Mouse (Mus musculus): ENCODE measurements around the gene Fndc5. TPM values are rescaled to one million over a fixed set of nuclear protein-coding genes. Genes with fewer than 3 reads are reported as not detected.

The Fndc5 gene
- polyA plus RNA-seq, 1 experiment from 2014 or later = 10.7 TPM

- H3K4me2 ChIP-seq (ENCODE audit: low read length) = no peak overlapping the region
- H3K27ac ChIP-seq (ENCODE audit: low read depth, low read length) = no peak overlapping the region
- no peak for ATAC-seq
- no peaks in the 10 kb centered on the region for H3K36me3 ChIP-seq (ENCODE audit: control insufficient read depth, insufficient read depth, low read length)
- peaks cover 7% of the 10 kb centered on the region for H3K27me3 ChIP-seq (replicated peaks; ENCODE audit: control insufficient read depth, insufficient read depth, low read length)
- no peaks in the 10 kb centered on the region for H3K9me3 ChIP-seq (ENCODE audit: control insufficient read depth, low read length)
- 0 out of 2 replicates have a peak, but pooled peaks cover 7% of the 10 kb centered on the region for H3K4me1 ChIP-seq (ENCODE audit: control insufficient read depth, insufficient read depth, low read depth, low read length)
- H3K9ac ChIP-seq (ENCODE audit: low read depth, low read length) = no peak overlapping the region
- no peak overlapping the region for H3K4me3 ChIP-seq (ENCODE audit: low read length)
- WGBS = 91% methylated on average over 6 of the region's 6 CpGs
Observed at GRCm38 (mm10) chr4:129110804-129111203, 26.0 kb upstream of the Fndc5 start.

GRCm38 (mm10) chr4:129111350-129111749 is 25.4 kb upstream of the Fndc5 start:
- H3K36me3 ChIP-seq (ENCODE audit: control insufficient read depth, insufficient read depth, low read length) = no peaks in the 10 kb centered on the region
- no peak for ATAC-seq
- 61% methylated on average over 11 of the region's 11 CpGs for WGBS
- H3K4me2 ChIP-seq (ENCODE audit: low read length) = no peak overlapping the region
- H3K9me3 ChIP-seq (ENCODE audit: control insufficient read depth, low read length) = no peaks in the 10 kb centered on the region
- H3K9ac ChIP-seq (ENCODE audit: low read depth, low read length) = no peak overlapping the region
- peaks cover 2% of the 10 kb centered on the region; the same call in 1 of the 2 replicates for H3K27me3 ChIP-seq (replicated peaks; ENCODE audit: control insufficient read depth, insufficient read depth, low read length)
- H3K4me3 ChIP-seq (ENCODE audit: low read length) = no peak overlapping the region
- H3K4me1 ChIP-seq (ENCODE audit: control insufficient read depth, insufficient read depth, low read depth, low read length) = 0 out of 2 replicates have a peak, but pooled peaks cover 7% of the 10 kb centered on the region
- no peak overlapping the region for H3K27ac ChIP-seq (ENCODE audit: low read depth, low read length)

- Histone ChIP-seq H3K4me1 (ENCODE audit: control insufficient read depth, insufficient read depth, low read depth, low read length) (0 out of 2 replicates have a peak, but pooled peaks cover 7% of the 10 kb centered on the region), H3K36me3 (ENCODE audit: control insufficient read depth, insufficient read depth, low read length) (no peaks in the 10 kb centered on the region), H3K9me3 (ENCODE audit: control insufficient read depth, low read length) (no peaks in the 10 kb centered on the region), H3K4me2 (ENCODE audit: low read length) (no peak overlapping the region), H3K27me3 (replicated peaks; ENCODE audit: control insufficient read depth, insufficient read depth, low read length) (no peaks in the 10 kb centered on the region), H3K27ac (ENCODE audit: low read depth, low read length) (no peak overlapping the region), H3K4me3 (ENCODE audit: low read length) (no peak overlapping the region), H3K9ac (ENCODE audit: low read depth, low read length) (no peak overlapping the region)
- ATAC-seq = no peak
- WGBS = 54% methylated on average over 12 of the region's 13 CpGs
Observed at GRCm38 (mm10) chr4:129112231-129112630, 24.6 kb upstream of the Fndc5 start.

GRCm38 (mm10) chr4:129113083-129113988 is 23.5 kb upstream of the Fndc5 start:
- Histone ChIP-seq H3K27ac (ENCODE audit: low read depth, low read length) (no peak overlapping the region), H3K36me3 (ENCODE audit: control insufficient read depth, insufficient read depth, low read length) (no peaks in the 10 kb centered on the region), H3K9ac (ENCODE audit: low read depth, low read length) (no peak overlapping the region), H3K9me3 (ENCODE audit: control insufficient read depth, low read length) (no peaks in the 10 kb centered on the region), H3K4me3 (ENCODE audit: low read length) (no peak overlapping the region), H3K27me3 (replicated peaks; ENCODE audit: control insufficient read depth, insufficient read depth, low read length) (no peaks in the 10 kb centered on the region), H3K4me2 (ENCODE audit: low read length) (no peak overlapping the region), H3K4me1 (ENCODE audit: control insufficient read depth, insufficient read depth, low read depth, low read length) (0 out of 2 replicates have a peak, but pooled peaks cover 7% of the 10 kb centered on the region)
- 32% methylated on average over 27 of the region's 28 CpGs for WGBS
- peak; percentile 84 for ATAC-seq

GRCm38 (mm10) chr4:129116703-129117102 is 20.1 kb upstream of the Fndc5 start:
- Histone ChIP-seq H3K4me2 (ENCODE audit: low read length) (no peak overlapping the region), H3K27ac (ENCODE audit: low read depth, low read length) (no peak overlapping the region), H3K4me1 (ENCODE audit: control insufficient read depth, insufficient read depth, low read depth, low read length) (peaks cover 19% of the 10 kb centered on the region), H3K9me3 (ENCODE audit: control insufficient read depth, low read length) (no peaks in the 10 kb centered on the region), H3K36me3 (ENCODE audit: control insufficient read depth, insufficient read depth, low read length) (no peaks in the 10 kb centered on the region), H3K9ac (ENCODE audit: low read depth, low read length) (no peak overlapping the region), H3K27me3 (replicated peaks; ENCODE audit: control insufficient read depth, insufficient read depth, low read length) (no peaks in the 10 kb centered on the region), H3K4me3 (ENCODE audit: low read length) (no peak overlapping the region)
- WGBS = 88% methylated on average over 8 of the region's 8 CpGs
- ATAC-seq = no peak

GRCm38 (mm10) chr4:129117720-129118510 is 18.9 kb upstream of the Fndc5 start:
- H3K36me3 ChIP-seq (ENCODE audit: control insufficient read depth, insufficient read depth, low read length) = no peaks in the 10 kb centered on the region
- no peak for ATAC-seq
- peaks cover 21% of the 10 kb centered on the region for H3K4me1 ChIP-seq (ENCODE audit: control insufficient read depth, insufficient read depth, low read depth, low read length)
- H3K4me3 ChIP-seq (ENCODE audit: low read length) = no peak overlapping the region
- no peak overlapping the region for H3K4me2 ChIP-seq (ENCODE audit: low read length)
- no peaks in the 10 kb centered on the region for H3K27me3 ChIP-seq (replicated peaks; ENCODE audit: control insufficient read depth, insufficient read depth, low read length)
- H3K9ac ChIP-seq (ENCODE audit: low read depth, low read length) = no peak overlapping the region
- no peak overlapping the region for H3K27ac ChIP-seq (ENCODE audit: low read depth, low read length)
- H3K9me3 ChIP-seq (ENCODE audit: control insufficient read depth, low read length) = no peaks in the 10 kb centered on the region
- 88% methylated on average over 14 of the region's 14 CpGs for WGBS

- H3K27me3 ChIP-seq (replicated peaks; ENCODE audit: control insufficient read depth, insufficient read depth, low read length) = 0 out of 2 replicates have a peak, but pooled peaks cover 3% of the 10 kb centered on the region
- no peak overlapping the region for H3K9ac ChIP-seq (ENCODE audit: low read depth, low read length)
- H3K36me3 ChIP-seq (ENCODE audit: control insufficient read depth, insufficient read depth, low read length) = no peaks in the 10 kb centered on the region
- peak overlapping the region; percentile 93 for H3K4me2 ChIP-seq (ENCODE audit: low read length)
- H3K4me3 ChIP-seq (ENCODE audit: low read length) = peak overlapping the region; percentile 67; the same call in 1 of the 2 replicates
- peaks cover 19% of the 10 kb centered on the region for H3K4me1 ChIP-seq (ENCODE audit: control insufficient read depth, insufficient read depth, low read depth, low read length)
- 67% methylated on average over 10 of the region's 10 CpGs for WGBS
- no peaks in the 10 kb centered on the region for H3K9me3 ChIP-seq (ENCODE audit: control insufficient read depth, low read length)
- no peak overlapping the region for H3K27ac ChIP-seq (ENCODE audit: low read depth, low read length)
- no peak for ATAC-seq
Observed at GRCm38 (mm10) chr4:129119708-129120107, 17.1 kb upstream of the Fndc5 start.

GRCm38 (mm10) chr4:129120520-129121445 is 16.0 kb upstream of the Fndc5 start:
- Histone ChIP-seq H3K27ac (ENCODE audit: low read depth, low read length) (peak overlapping the region; percentile 68), H3K9me3 (ENCODE audit: control insufficient read depth, low read length) (no peaks in the 10 kb centered on the region), H3K4me2 (ENCODE audit: low read length) (peak overlapping the region; percentile 93), H3K27me3 (replicated peaks; ENCODE audit: control insufficient read depth, insufficient read depth, low read length) (peaks cover 6% of the 10 kb centered on the region), H3K9ac (ENCODE audit: low read depth, low read length) (peak overlapping the region; percentile 88), H3K4me3 (ENCODE audit: low read length) (peak overlapping the region; percentile 67), H3K36me3 (ENCODE audit: control insufficient read depth, insufficient read depth, low read length) (no peaks in the 10 kb centered on the region), H3K4me1 (ENCODE audit: control insufficient read depth, insufficient read depth, low read depth, low read length) (peaks cover 28% of the 10 kb centered on the region)
- peak; percentile 52; the same call in 1 of the 2 replicates for ATAC-seq
- WGBS = 1% methylated on average over 51 of the region's 59 CpGs

All from hindbrain, embryonic 16.5 days (tissue).